Mouse (Mus musculus): ENCODE results near the gene 0610009B22Rik.

The 0610009B22Rik gene

DNA sequence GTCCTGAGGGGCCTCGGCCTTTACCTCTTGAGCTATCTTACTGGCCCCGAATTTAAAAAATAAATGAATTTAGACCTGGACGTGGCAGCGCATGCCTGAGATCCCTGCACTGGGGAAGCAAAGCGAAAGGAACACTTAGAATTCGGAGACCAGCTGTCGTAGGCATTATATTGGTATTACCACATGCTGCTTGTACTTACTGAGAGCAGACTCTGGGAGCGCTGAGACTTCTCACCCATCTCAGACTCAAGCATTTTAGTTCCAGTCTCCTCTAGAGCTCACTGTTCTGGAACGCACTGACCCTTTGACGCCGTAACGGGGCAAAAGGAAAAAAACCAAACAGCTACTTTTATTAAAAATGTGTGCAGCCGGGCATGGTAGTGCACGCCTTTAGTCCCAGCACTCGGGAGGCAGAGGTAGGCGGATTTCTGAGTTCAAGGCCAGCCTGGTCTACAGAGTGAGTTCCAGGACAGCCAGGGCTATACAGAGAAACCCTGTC, 26.8 kb downstream of the 0610009B22Rik start:
- no peak for DNase-seq (ENCODE audit: low read depth, low spot score)

DNA sequence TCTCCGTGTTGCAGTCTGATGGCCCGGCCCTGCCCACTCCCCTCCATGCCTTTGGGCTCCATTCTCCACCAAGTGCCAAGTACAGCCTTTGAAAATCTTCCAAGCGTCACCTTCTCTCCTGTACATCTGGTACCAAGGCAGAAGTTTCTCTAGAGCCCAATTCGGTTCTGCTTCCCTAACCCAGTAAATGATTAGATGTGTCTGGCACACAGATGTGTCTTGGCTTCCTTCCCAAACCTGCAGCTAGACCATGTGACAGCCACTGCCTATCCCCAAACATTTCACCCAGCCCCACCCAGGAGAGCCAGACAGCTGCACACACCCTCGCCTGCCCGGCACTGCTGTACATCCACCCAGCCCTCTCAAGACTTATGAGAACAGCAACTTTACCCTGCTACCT, 30.0 kb downstream of the 0610009B22Rik start:
- no peak for DNase-seq (ENCODE audit: low read depth, low spot score)

DNA sequence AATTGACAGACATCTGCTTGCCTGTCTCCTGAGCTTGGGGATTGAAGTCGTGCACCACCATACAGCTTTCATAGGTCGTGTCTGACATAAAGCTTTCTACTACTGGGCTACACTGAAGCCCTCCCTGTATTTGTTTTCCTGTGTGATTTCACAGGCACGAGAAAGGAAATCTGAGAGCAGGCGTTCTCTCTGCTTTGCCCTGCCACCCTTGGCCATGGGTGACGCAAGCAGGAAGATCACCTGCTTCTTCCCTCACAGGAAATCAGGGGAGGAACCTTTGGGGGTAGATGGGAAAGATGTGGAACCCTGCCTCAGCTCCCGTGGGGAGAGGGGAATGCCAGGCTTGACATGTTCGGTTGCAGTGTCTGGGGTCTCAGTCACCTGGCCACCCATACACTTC, 30.4 kb downstream of the 0610009B22Rik start:
- DNase-seq (ENCODE audit: low read depth, low spot score) = no peak

DNA sequence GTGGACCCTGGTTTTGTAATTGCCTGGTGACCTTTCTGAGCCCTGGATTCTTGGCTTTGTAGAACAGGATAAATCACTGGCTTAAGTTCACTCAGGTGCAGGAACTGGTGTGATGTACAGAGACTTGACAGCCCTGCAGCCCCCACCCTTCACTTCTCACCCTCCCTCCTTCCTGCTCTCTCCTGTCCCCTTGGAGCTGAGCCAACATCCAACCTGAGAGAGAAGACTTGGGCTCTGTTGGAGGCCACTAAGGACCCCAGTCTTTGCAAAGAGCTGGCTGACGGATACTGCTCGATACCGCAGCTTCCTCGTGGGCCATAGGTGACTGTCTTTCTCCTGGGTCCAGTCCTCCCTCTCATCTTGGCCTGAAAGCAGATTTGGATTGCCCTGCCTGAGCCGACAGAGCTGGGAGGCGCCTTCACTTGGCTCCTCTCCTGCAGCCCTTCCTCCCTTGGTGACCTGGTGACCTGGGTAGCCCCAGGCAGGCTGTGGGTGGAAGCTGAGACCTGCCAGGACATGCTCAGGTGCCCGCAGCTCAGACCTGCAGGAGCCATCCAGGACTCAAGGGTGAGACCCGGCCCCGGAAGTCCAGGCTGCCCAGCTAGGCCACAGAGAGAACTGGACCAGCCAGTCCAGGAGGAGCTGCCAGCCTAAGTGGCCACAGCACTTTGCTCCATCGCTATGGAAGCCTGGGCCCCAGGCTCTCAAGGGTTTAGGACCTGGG, 31.7 kb downstream of the 0610009B22Rik start:
- DNase-seq (ENCODE audit: low read depth, low spot score) = no peak

DNA sequence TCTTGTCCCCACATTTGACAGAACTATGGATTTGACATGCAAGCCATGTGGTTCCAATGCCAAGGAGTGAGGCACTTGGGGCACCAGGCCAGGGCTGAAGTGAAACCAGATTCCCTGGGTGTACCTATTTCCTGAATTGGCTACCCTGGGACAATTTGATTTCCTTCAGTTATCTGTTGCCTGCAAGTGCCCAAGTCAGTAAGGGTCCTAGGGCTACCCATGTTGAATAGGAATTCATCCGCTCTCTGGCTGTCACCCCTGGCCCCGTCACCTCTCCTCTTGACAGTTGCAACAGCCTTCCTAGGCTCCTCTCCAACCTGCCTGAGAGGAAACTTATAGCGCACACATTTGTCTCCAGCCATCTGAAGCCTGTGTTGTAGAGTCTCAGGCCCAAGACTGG, 33.8 kb downstream of the 0610009B22Rik start:
- DNase-seq (ENCODE audit: low read depth, low spot score) = no peak

DNA sequence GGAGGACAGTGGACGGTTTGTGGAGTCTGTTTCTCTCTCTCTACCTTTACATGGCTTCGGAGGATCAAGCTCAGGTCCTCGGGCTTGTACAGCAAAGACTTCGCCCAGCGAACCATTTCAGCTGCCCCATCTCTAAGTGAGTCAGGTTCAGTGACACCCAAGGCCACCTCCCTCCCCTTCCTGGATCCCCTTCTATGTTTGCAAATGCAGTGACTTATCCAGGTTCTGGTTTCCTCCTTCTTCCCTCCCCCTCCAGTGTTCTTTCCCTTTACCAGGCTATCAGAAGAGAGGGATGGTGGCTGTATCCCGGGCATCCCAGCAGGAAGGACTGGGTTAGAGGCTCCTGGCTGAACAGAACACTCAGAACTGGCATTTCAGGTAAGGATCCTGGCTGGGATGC, 34.9 kb downstream of the 0610009B22Rik start:
- no peak for DNase-seq (ENCODE audit: low read depth, low spot score)

DNA sequence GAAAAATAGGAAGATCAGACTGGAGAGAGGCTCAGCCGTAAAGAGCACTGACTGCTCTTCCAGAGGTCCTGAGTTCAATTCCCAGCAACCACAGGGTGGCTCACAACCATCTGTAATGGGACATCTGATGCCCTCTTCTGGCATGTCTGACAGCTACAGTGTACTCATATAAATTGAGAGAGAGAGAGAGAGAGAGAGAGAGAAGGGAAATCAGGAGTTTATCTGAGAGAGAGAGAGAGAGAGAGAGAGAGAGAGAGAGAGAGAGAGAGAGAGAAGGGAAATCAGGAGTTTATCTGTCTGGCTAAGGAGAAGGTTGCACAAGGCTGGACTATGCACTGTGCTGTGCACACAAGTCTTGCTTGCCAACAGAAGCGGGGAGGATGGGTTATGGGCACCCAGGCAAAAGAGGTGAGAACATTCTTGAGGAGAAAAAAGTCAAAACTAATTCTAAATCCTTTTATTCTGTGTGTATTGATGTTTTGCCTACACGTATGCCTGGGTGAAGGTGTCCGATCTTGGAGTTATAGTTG, 35.7 kb downstream of the 0610009B22Rik start:
- DNase-seq (ENCODE audit: low read depth, low spot score) = no peak

DNA sequence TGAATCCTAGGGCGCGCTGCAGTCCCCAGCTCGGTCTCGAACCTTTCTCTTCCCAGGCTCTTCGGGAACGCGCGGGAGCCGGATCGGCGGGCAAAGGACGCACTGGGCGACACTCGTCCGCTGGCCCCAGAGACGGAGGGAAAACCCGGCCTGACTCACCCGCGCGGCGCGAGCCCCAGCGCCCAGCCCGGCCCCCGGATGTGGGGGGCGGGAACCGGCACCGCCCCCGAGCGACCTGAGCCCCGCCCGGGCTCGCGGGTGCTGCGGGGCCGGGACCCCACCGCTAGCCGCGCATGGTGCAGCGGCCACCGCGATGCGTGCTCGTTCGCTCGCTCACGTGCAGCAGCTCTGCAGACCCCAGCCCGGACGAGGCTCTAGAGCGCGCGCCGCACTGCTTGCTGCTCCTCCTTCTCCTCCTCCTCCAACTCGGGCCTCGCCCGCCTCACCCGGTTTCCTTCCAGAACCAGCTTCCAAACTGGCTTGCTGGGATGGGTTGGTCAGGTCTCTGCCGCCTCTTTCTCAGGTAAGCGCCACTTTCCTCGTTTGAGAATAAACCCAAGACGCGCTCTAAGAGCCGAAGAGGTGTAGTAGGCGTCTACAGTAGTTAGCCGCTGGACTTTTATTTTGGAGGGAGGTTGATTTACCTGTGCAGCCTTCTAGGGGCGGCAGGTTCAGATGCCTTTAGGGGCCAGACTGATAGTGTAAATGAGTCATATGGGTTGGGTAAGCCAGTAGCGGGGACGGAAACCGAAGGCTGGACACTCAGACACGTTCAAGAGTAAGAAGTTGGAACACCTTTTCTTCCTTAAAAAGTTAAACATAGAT, 37.8 kb downstream of the 0610009B22Rik start, which contains the start of the genes N4bp3 and D930048N14Rik:
TSS of gene N4bp3 (minus strand) at position 152 of the 825 bp plus-strand sequence.
TSS of gene D930048N14Rik (plus strand) at position 264 of the 825 bp plus-strand sequence.
- no peak for DNase-seq (ENCODE audit: low read depth, low spot score)

DNA sequence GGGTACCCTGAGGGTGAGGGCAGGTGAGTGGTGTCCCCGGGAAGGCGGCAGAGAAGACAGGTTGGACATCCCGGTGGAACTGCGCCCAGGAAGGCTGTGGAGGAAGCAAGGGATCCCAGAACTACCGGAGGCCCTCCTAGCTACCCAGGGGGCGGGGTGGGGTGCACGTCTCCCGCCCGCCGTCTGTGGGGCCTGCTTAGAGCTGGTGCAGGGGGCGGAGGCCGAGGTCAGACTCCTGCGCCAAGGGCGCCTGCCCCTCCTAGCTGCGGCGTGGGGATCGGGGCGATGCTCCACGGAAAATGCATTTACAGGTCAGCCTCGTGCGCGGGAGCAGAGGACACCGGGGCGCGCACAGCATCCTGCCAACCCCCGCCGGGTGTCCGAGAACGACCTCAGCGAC, 38.4 kb downstream of the 0610009B22Rik start:
- DNase-seq (ENCODE audit: low read depth, low spot score) = no peak

DNA sequence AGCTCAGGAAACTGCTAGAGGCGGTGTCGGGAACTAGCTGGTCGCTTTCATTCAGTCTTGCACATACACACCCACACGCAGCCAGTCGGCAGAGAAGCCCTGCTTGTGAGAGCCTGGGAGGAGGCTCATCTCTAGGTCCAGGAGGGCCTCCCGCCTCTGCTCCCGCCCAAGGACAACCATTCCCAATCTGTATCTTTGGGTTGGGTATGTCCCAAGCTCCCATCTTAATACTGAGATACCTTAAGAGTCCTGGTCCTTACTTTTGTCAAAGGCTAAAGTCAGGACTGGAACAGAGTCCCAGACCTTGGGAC, 38.8 kb downstream of the 0610009B22Rik start:
- no peak for DNase-seq (ENCODE audit: low read depth, low spot score)

DNA sequence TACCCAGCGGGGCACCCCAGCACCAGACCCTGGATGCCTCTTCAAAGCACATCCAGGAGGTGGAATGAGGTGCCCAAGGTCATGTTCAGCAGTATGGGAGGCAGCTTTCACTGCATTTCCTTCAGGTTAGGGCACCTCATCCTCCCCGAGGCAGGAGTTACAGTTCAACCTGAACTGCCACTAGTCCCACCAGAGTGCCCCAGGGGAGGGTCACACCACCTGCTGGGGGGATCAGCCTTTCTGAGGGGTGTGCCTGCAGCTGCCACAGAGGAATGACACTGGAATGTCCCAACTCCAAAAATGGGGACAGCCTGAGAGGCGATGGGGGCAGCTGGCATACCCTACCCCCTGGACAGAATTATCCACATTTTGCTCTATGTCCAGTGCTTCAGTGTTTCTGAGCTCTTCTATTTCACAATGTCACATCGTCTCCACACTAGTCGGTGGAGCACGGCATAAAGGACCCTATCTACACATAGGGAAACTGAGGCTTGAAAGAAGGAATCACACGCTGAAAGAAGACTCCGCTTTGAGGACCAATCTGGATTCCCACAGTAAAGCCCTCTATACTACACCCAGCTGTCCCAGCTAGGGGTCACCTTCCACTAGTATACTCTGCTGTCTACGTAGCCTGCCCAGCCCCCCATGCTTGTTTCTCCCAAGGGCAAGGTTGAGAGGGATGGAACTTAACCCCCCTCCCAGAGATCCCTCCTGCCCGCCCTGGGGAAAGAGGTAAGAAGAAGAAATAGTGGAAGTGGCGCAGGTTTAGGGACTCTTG, 39.4 kb downstream of the 0610009B22Rik start:
- no peak for DNase-seq (ENCODE audit: low read depth, low spot score)

DNA sequence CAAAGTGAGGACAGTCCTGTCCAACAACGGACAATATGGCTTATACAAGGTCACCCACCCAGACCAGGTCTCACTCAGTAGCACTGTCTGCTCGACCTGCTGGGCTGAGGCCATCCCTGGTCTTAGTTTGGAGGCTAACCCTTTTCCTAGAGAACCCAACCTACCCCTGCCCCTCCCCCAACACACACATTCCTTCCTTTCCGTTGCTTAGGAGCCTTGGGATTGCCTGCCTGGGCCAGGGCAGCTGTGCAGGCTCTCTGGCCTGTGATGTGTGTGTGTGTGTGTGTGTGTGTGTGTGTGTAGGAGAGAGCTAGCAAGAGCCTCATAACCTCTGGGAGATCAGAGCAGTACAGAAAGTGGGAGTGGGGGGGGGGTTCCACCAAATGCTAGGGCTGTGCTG, 40.1 kb downstream of the 0610009B22Rik start:
- no peak for DNase-seq (ENCODE audit: low read depth, low spot score)

DNA sequence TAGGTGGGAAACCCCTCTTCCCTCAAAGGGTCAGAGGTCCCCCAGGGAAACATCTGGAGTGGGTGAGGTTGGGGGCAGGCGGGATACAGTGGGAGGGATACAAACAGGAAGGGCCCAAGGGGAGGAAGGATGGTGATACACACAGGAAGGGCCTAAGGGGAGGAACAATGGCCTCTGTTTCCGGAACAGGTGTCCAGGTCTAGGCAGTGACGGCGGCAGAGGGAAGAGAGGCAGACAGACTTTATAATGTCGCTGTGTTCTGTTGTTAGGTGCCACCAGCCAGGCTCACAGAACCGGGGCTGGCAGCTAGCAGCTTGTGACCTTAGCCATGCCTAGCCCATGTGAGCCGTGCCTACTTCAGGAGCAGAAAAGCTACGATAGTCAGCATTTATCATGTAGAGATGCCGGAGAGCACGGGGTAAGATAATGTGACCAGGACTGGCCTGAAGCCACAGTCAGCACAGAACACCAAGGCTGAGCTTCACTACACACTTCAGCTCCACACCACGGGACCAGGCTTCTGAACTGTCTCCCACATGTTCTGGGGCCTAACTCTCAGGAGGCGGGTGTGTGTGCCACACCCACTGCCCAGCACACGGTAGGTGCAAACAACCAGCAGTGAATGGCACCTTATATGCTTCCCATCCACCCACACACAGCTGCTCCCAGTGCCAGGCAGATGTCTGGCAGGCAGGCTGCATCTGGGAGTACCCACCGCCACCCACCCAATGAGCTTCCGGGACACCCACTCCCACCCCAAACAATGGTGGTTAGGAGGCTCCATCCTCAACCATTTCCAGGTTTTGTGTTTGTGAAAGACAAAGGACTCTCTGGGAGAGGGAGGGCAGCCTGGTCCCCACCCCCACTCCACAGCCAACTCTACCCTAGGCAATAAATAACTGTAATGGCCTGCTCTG, 41.7 kb downstream of the 0610009B22Rik start:
- no peak for DNase-seq (ENCODE audit: low read depth, low spot score)

DNA sequence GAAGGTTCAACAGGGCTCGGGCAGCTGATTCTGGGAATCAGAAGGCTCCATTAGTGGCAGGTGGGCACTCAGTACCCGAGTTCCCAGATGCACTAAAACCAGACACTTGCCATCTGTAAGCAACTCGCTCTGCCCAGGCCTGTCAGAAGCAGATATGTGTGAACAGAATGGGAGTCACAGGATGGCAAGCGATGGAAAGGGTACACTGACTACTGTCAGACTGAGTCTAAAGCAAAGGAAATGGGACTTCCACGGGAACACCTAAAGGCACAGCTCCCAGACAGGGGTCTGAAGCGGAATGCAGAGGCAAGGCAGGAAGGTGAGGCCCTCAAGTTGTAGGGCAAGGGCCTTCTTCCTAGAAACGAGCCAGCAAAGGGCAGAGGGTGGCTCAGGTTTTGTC, 42.4 kb downstream of the 0610009B22Rik start:
- DNase-seq (ENCODE audit: low read depth, low spot score) = no peak

DNA sequence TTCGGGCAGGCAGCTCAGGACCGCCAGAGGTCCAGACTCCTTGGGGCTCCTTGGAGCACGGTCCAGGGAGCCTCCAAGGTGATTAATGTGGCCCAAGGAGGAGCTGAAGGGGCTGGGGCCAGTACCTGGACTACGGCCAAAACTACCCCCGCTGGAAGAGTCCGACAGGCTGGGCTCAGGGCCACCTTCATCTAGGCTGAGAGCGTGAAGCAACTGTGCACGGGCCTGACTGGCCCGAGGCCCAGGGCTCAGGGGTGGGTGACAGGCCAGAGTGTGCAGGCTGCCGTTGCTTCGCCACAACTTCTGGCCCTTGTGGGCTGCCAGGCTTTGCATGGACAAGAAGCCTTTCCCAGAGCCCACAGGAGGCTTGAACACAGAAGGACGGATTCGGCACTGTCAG, 43.4 kb downstream of the 0610009B22Rik start:
- no peak for DNase-seq (ENCODE audit: low read depth, low spot score)

DNA sequence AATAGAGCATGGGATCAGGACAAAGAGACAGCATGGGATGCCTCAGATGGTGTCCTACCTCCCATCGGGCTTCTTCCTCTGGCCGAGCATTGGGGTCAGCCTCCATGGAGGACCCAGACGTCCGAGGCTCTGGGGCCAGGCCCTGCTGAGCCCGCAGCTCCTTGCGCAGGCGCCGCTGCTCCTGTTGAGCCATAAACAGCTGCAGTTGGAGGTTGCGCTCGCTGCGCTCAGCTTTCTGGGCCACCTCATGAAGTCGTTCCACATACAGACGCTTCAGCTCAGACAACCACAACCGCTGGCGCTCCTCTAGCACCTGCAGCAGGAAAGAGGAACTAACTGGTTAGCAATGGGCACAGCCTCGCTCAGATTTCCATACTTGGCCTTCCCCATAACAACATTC, 44.5 kb downstream of the 0610009B22Rik start:
- no peak for DNase-seq (ENCODE audit: low read depth, low spot score)

DNA sequence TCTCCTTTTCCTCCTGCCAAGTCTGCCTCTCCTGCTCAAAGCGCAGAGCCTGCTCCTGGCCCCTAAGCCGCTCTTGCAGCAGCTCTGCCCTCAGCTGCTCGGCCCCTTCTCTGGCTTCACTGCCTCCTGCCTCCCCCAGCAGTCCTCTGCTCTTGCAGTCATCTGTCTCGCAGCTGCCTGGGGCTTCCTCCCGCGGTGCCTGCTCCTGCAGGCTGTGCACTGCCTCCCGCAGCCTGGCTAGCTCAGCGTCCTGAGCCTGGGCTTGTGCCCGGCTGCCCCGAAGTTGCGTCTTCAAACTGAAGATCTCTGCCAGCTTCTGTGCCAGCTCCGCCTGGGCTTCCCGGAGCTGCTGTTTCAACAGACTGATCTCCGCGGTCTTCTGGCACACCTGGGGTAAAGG, 44.9 kb downstream of the 0610009B22Rik start:
- no peak for DNase-seq (ENCODE audit: low read depth, low spot score)

DNA sequence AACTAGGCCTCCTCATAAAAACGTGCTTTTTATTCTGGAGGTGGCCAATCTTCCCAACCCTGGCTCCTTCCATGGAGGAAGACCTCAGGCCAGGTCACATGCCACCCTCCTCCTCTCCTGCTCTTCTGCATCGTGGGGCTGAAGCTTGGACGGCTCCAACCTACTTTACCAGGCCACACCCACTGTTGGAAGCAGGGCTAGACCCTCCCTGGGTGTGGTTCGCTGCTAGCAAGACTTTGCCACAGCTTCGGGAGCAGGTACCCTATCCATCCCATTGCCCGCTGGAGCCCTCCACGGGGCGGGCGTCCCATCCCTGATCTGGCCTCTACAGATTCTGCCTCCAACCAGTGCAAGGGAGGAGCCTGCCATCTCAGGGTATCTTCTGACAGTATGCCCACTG, 45.5 kb downstream of the 0610009B22Rik start:
- no peak for DNase-seq (ENCODE audit: low read depth, low spot score)

DNA sequence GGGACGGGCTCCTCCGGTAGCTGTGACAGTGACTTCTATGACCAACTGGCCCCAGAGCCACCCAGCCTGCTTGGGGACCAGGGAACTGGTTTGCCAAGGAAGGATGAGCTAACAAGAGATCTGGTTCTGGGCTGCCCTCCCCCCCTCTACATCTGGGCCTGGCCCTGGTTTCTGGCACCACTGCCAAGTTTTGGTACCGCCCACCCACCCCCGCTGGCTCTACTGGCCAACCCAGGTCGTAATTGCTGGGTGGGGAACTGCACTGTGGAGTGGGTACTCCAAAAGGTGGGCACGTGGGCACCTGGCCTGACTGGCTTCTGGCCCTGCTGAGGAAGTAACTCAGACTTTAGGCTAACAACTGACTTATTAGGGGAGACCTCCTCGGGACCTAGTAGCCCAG, 47.9 kb downstream of the 0610009B22Rik start:
- no peak for DNase-seq (ENCODE audit: low read depth, low spot score)

DNA sequence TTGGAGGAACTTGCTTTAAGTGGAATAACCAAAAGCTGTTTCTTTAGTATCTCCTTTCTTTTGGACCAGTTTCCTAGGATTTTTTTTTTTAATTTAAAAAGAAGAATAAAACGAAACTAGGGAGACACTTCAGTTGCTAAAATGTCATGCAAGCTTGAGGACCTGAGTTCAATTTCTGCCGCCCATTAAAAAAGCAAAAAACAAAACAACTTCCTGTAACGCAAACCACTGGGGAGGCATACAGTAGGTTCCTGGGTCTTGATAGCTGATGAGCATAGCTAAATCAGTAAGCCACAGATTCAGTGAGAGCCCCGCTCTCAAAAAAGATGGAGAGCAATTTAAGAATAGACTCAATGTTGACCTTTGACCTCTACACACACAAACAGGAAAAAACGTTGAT, 50.2 kb downstream of the 0610009B22Rik start:
- DNase-seq (ENCODE audit: low read depth, low spot score) = no peak

DNA sequence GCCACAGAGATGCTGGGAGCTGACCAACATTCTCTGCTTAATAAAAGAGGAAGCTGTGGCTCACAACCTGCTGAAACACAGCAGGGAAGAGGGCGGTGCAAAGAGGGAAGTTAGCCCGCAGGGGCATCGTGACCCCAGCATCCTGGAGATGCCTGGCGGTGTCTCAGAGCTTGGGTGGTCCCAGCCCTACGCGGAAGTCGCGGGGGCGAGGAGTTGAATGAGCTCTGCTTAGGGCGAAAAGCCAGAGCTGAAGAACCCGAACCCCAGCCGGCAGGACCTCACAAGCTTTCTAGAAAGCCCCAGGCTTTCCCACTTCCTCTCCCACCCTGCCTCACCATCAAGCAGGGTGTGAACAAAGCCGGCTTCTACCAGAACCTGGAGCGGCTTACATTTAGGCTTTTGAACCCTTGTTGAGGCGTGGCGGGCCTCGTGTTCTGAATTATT, 50.7 kb downstream of the 0610009B22Rik start:
- DNase-seq (ENCODE audit: low read depth, low spot score) = no peak

Data from telencephalon, adult 2 months (tissue).